Mouse (Mus musculus) testis, adult 10 weeks (tissue): ENCODE measurements around the gene Gm14410. TPM values are rescaled to one million over a fixed set of nuclear protein-coding genes. Genes with fewer than 3 reads are reported as not detected.

Experiments used
- polyA plus RNA-seq: library from polyadenylated mRNA; stranded (reverse); fragments of 350-450 nt; fragmentation: Illumina TruSeq; extraction: RNeasy Lipid Tissue Mini Kit (QIAGEN cat#74804); gene quantifications from one replicate; pipeline ENCODE4 v1.2.3, GENCODE M21; 2014; ENCODE audit warnings: low read depth, low replicate concordance

Gm14410 gene
- polyA plus RNA-seq = 7.0 TPM

GRCm38 (mm10) chr2:177206341-177206740 is at the start of gene Gm14410:
Gene Gm14410 (minus strand): TSS chr2:177206421.

Other genes with a start within 250 kb of the Gm14410 start
- 14.9 TPM for gene Gm14419, start 205.5 kb downstream of the Gm14410 start, polyA plus RNA-seq
- not detected for gene Gm14401, start 132.1 kb downstream of the Gm14410 start, polyA plus RNA-seq
- 0.43 TPM for gene Gm14409, start 60.6 kb upstream of the Gm14410 start, polyA plus RNA-seq
- 3.8 TPM for gene Gm14412, start 117.9 kb upstream of the Gm14410 start, polyA plus RNA-seq
- 2.0 TPM for gene Gm14418, start 191.9 kb upstream of the Gm14410 start, polyA plus RNA-seq